Mouse (Mus musculus): Measurements from ENCODE around the gene Pcdh10. TPM values are rescaled to one million over a fixed set of nuclear protein-coding genes. Genes with fewer than 3 reads are reported as not detected.

The Pcdh10 gene
- 4.1 and 6.2 TPM in 2 replicates for polyA plus RNA-seq (2015; fragmentation: Nextera tagmentation; extraction: Ambion mirVana)

GRCm38 (mm10) chr3:45378145-45378544 lies at the start of gene Pcdh10:
Gene Pcdh10, plus strand, starts transcription at chr3:45378398.
- peak within 1 kb of the TSS; percentile 66 for H3K4me3 ChIP-seq
- peaks cover 42% of the 10 kb centered on the region for H3K27me3 ChIP-seq
- peak; percentile 87 for ATAC-seq (ENCODE audit: insufficient number of reproducible peaks, low FRiP score, low TSS enrichment, low read depth)
- H3K9me3 ChIP-seq: no peaks in the 10 kb centered on the region
- peak within 1 kb of the TSS; percentile 94 for H3K4me2 ChIP-seq
- H3K4me1 ChIP-seq: peaks cover 40% of the 10 kb centered on the region
- H3K27ac ChIP-seq: peak within 1 kb of the TSS; percentile 82
- H3K36me3 ChIP-seq: no peaks in the 10 kb centered on the region
- H3K9ac ChIP-seq: peak within 1 kb of the TSS; percentile 50
- under 1% methylated on average over 26 of the region's 26 CpGs for WGBS

GRCm38 (mm10) chr3:45355919-45356318 lies 22.3 kb upstream of the Pcdh10 start:
- Histone ChIP-seq H3K4me1 (no peaks in the 10 kb centered on the region), H3K27me3 (no peaks in the 10 kb centered on the region), H3K9ac (no peak overlapping the region), H3K4me3 (no peak overlapping the region), H3K36me3 (no peaks in the 10 kb centered on the region), H3K9me3 (no peaks in the 10 kb centered on the region), H3K4me2 (no peak overlapping the region), H3K27ac (no peak overlapping the region)
- ATAC-seq (ENCODE audit: insufficient number of reproducible peaks, low FRiP score, low TSS enrichment, low read depth): no peak
- WGBS: 31% methylated on average over 1 of the region's 1 CpGs

- no peaks in the 10 kb centered on the region for H3K4me1 ChIP-seq
- no peak overlapping the region for H3K27ac ChIP-seq
- no peaks in the 10 kb centered on the region for H3K27me3 ChIP-seq
- H3K9me3 ChIP-seq: no peaks in the 10 kb centered on the region
- no peak overlapping the region for H3K4me2 ChIP-seq
- no peak for ATAC-seq (ENCODE audit: insufficient number of reproducible peaks, low FRiP score, low TSS enrichment, low read depth)
- no peaks in the 10 kb centered on the region for H3K36me3 ChIP-seq
- WGBS: 52% methylated on average over 1 of the region's 1 CpGs
- no peak overlapping the region for H3K9ac ChIP-seq
- H3K4me3 ChIP-seq: no peak overlapping the region
Observed at GRCm38 (mm10) chr3:45368952-45369351, 9.2 kb upstream of the Pcdh10 start.

- H3K4me3 ChIP-seq: peak overlapping the region; percentile 66
- H3K4me1 ChIP-seq: peaks cover 30% of the 10 kb centered on the region
- no peaks in the 10 kb centered on the region for H3K9me3 ChIP-seq
- peak overlapping the region; percentile 11; the same call in 1 of the 2 replicates for H3K9ac ChIP-seq
- peak overlapping the region; percentile 82 for H3K27ac ChIP-seq
- peaks cover 30% of the 10 kb centered on the region for H3K27me3 ChIP-seq
- ATAC-seq (ENCODE audit: insufficient number of reproducible peaks, low FRiP score, low TSS enrichment, low read depth): no peak
- no peaks in the 10 kb centered on the region for H3K36me3 ChIP-seq
- WGBS: under 1% methylated on average over 27 of the region's 27 CpGs
- H3K4me2 ChIP-seq: peak overlapping the region; percentile 94
Observed at GRCm38 (mm10) chr3:45375761-45376500, 2.3 kb upstream of the Pcdh10 start.

- peak; percentile 2; the same call in 1 of the 2 replicates for ATAC-seq (ENCODE audit: insufficient number of reproducible peaks, low FRiP score, low TSS enrichment, low read depth)
- H3K4me1 ChIP-seq: peaks cover 39% of the 10 kb centered on the region
- peak overlapping the region; percentile 94 for H3K4me2 ChIP-seq
- H3K27ac ChIP-seq: peak overlapping the region; percentile 82
- peak overlapping the region; percentile 50 for H3K9ac ChIP-seq
- peak overlapping the region; percentile 66 for H3K4me3 ChIP-seq
- H3K36me3 ChIP-seq: no peaks in the 10 kb centered on the region
- peaks cover 38% of the 10 kb centered on the region for H3K27me3 ChIP-seq
- no peaks in the 10 kb centered on the region for H3K9me3 ChIP-seq
- under 1% methylated on average over 59 of the region's 59 CpGs for WGBS
Observed at GRCm38 (mm10) chr3:45376501-45377390, 1.5 kb upstream of the Pcdh10 start.

- peak overlapping the region; percentile 94 for H3K4me2 ChIP-seq
- no peaks in the 10 kb centered on the region for H3K9me3 ChIP-seq
- H3K9ac ChIP-seq: peak overlapping the region; percentile 50; the same call in 1 of the 2 replicates
- H3K4me1 ChIP-seq: peaks cover 40% of the 10 kb centered on the region
- peaks cover 42% of the 10 kb centered on the region for H3K27me3 ChIP-seq
- ATAC-seq (ENCODE audit: insufficient number of reproducible peaks, low FRiP score, low TSS enrichment, low read depth): no peak
- peak overlapping the region; percentile 66 for H3K4me3 ChIP-seq
- no peaks in the 10 kb centered on the region for H3K36me3 ChIP-seq
- peak overlapping the region; percentile 82 for H3K27ac ChIP-seq
- WGBS: 0% methylated on average over 26 of the region's 26 CpGs
Observed at GRCm38 (mm10) chr3:45377391-45377998, 703 bp upstream of the Pcdh10 start.

GRCm38 (mm10) chr3:45379541-45379971 lies 1.4 kb downstream of the Pcdh10 start:
- Histone ChIP-seq H3K9me3 (no peaks in the 10 kb centered on the region), H3K4me3 (peak overlapping the region; percentile 66), H3K9ac (no peak overlapping the region), H3K4me2 (peak overlapping the region; percentile 94), H3K36me3 (no peaks in the 10 kb centered on the region), H3K4me1 (peaks cover 40% of the 10 kb centered on the region), H3K27ac (no peak overlapping the region), H3K27me3 (peaks cover 42% of the 10 kb centered on the region)
- no peak for ATAC-seq (ENCODE audit: insufficient number of reproducible peaks, low FRiP score, low TSS enrichment, low read depth)
- under 1% methylated on average over 28 of the region's 29 CpGs for WGBS

GRCm38 (mm10) chr3:45379972-45380761 lies 2.0 kb downstream of the Pcdh10 start:
- Histone ChIP-seq H3K9ac (0 out of 2 replicates have a peak overlapping the region, but pooled peaks have one; percentile 31), H3K27ac (no peak overlapping the region), H3K4me1 (peaks cover 40% of the 10 kb centered on the region), H3K4me2 (peak overlapping the region; percentile 94), H3K36me3 (no peaks in the 10 kb centered on the region), H3K4me3 (peak overlapping the region; percentile 66), H3K9me3 (no peaks in the 10 kb centered on the region), H3K27me3 (peaks cover 39% of the 10 kb centered on the region)
- no peak for ATAC-seq (ENCODE audit: insufficient number of reproducible peaks, low FRiP score, low TSS enrichment, low read depth)
- under 1% methylated on average over 55 of the region's 55 CpGs for WGBS

GRCm38 (mm10) chr3:45380811-45381761 lies 2.9 kb downstream of the Pcdh10 start:
- Histone ChIP-seq H3K27ac (no peak overlapping the region), H3K27me3 (peaks cover 36% of the 10 kb centered on the region), H3K9ac (peak overlapping the region; percentile 31; the same call in 1 of the 2 replicates), H3K4me1 (peaks cover 40% of the 10 kb centered on the region), H3K36me3 (no peaks in the 10 kb centered on the region), H3K4me2 (peak overlapping the region; percentile 94), H3K9me3 (no peaks in the 10 kb centered on the region), H3K4me3 (peak overlapping the region; percentile 66)
- ATAC-seq (ENCODE audit: insufficient number of reproducible peaks, low FRiP score, low TSS enrichment, low read depth): no peak
- WGBS: under 1% methylated on average over 82 of the region's 82 CpGs

GRCm38 (mm10) chr3:45382032-45382755 lies 4.0 kb downstream of the Pcdh10 start:
- Histone ChIP-seq H3K27me3 (peaks cover 36% of the 10 kb centered on the region), H3K27ac (no peak overlapping the region), H3K9ac (no peak overlapping the region), H3K9me3 (no peaks in the 10 kb centered on the region), H3K36me3 (no peaks in the 10 kb centered on the region), H3K4me3 (peak overlapping the region; percentile 66), H3K4me1 (peaks cover 35% of the 10 kb centered on the region), H3K4me2 (peak overlapping the region; percentile 94)
- no peak for ATAC-seq (ENCODE audit: insufficient number of reproducible peaks, low FRiP score, low TSS enrichment, low read depth)
- WGBS: 20% methylated on average over 4 of the region's 4 CpGs

All from limb, embryonic 15.5 days (tissue).